Mouse (Mus musculus): ENCODE data around the gene Pon1. TPM values are rescaled to one million over a fixed set of nuclear protein-coding genes. Genes with fewer than 3 reads are reported as not detected.
"Not testable (repeated sequence)": the region's sequence is repeated elsewhere in the genome, so short reads cannot be mapped to it uniquely, and the experiment has no call there.

The Pon1 gene
- total RNA-seq (2022), result not detected

GRCm38 (mm10) chr6:5193693-5194092 lies at the start of gene Pon1:
Pon1 (minus strand) TSS chr6:5193946.
- DNase-seq (ENCODE audit: low spot score in 2 of 2), result no peak

GRCm38 (mm10) chr6:5238799-5239198 lies 45.1 kb upstream of the Pon1 start:
- no peak for DNase-seq (ENCODE audit: low spot score in 2 of 2)

- DNase-seq (ENCODE audit: low spot score in 2 of 2), result no peak
Observed at GRCm38 (mm10) chr6:5237510-5237909, 43.8 kb upstream of the Pon1 start.

- no peak for DNase-seq (ENCODE audit: low spot score in 2 of 2)
Observed at GRCm38 (mm10) chr6:5236843-5237371, 43.2 kb upstream of the Pon1 start.

GRCm38 (mm10) chr6:5234563-5234962 lies 40.8 kb upstream of the Pon1 start:
- no peak for DNase-seq (ENCODE audit: low spot score in 2 of 2)

GRCm38 (mm10) chr6:5233812-5234211 lies 40.1 kb upstream of the Pon1 start:
- DNase-seq (ENCODE audit: low spot score in 2 of 2), result no peak

GRCm38 (mm10) chr6:5232022-5232421 lies 38.3 kb upstream of the Pon1 start:
- DNase-seq (ENCODE audit: low spot score in 2 of 2), result no peak

GRCm38 (mm10) chr6:5230261-5230660 lies 36.5 kb upstream of the Pon1 start:
- no peak for DNase-seq (ENCODE audit: low spot score in 2 of 2)

GRCm38 (mm10) chr6:5223551-5223950 lies 29.8 kb upstream of the Pon1 start:
- DNase-seq (ENCODE audit: low spot score in 2 of 2), result not testable (repeated sequence)

- DNase-seq (ENCODE audit: low spot score in 2 of 2), result no peak
Observed at GRCm38 (mm10) chr6:5222080-5222479, 28.3 kb upstream of the Pon1 start.

- DNase-seq (ENCODE audit: low spot score in 2 of 2), result no peak
Observed at GRCm38 (mm10) chr6:5218190-5218589, 24.4 kb upstream of the Pon1 start.

- no peak for DNase-seq (ENCODE audit: low spot score in 2 of 2)
Observed at GRCm38 (mm10) chr6:5207817-5208216, 14.1 kb upstream of the Pon1 start.

- DNase-seq (ENCODE audit: low spot score in 2 of 2), result no peak
Observed at GRCm38 (mm10) chr6:5199916-5200315, 6.2 kb upstream of the Pon1 start.

- DNase-seq (ENCODE audit: low spot score in 2 of 2), result no peak
Observed at GRCm38 (mm10) chr6:5199376-5199905, 5.7 kb upstream of the Pon1 start.

GRCm38 (mm10) chr6:5198590-5198989 lies 4.8 kb upstream of the Pon1 start:
- no peak for DNase-seq (ENCODE audit: low spot score in 2 of 2)

GRCm38 (mm10) chr6:5190761-5191160 lies 3.0 kb downstream of the Pon1 start:
- DNase-seq (ENCODE audit: low spot score in 2 of 2), result no peak

- no peak for DNase-seq (ENCODE audit: low spot score in 2 of 2)
Observed at GRCm38 (mm10) chr6:5189507-5189906, 4.2 kb downstream of the Pon1 start.

- no peak for DNase-seq (ENCODE audit: low spot score in 2 of 2)
Observed at GRCm38 (mm10) chr6:5188938-5189337, 4.8 kb downstream of the Pon1 start.

- no peak for DNase-seq (ENCODE audit: low spot score in 2 of 2)
Observed at GRCm38 (mm10) chr6:5188036-5188435, 5.7 kb downstream of the Pon1 start.

GRCm38 (mm10) chr6:5187586-5187985 lies 6.2 kb downstream of the Pon1 start:
- no peak for DNase-seq (ENCODE audit: low spot score in 2 of 2)

GRCm38 (mm10) chr6:5186229-5186950 lies 7.4 kb downstream of the Pon1 start:
- no peak for DNase-seq (ENCODE audit: low spot score in 2 of 2)

- DNase-seq (ENCODE audit: low spot score in 2 of 2), result no peak
Observed at GRCm38 (mm10) chr6:5180645-5181044, 13.1 kb downstream of the Pon1 start.

- DNase-seq (ENCODE audit: low spot score in 2 of 2), result no peak
Observed at GRCm38 (mm10) chr6:5179189-5179588, 14.6 kb downstream of the Pon1 start.
